Mouse (Mus musculus) embryonic fibroblast, embryonic 13.5 days (primary cell): Measurements from ENCODE around the gene Fryl. TPM values are rescaled to one million over a fixed set of nuclear protein-coding genes. Genes with fewer than 3 reads are reported as not detected.
A peak's percentile ranks its signal among the peaks of the same experiment; 100 is the strongest.

Experiments used
- H3K27ac ChIP-seq: 2 replicates; pipeline ENCODE4 v1.5.1; 2012; ENCODE audit warnings: low read length, control low read depth, inconsistent platforms; ENCODE audit not compliant: insufficient read depth
- H3K4me1 ChIP-seq: 2 replicates; pipeline ENCODE4 v1.6.1; 2011; ENCODE audit warnings: low read length; ENCODE audit not compliant: control insufficient read depth, insufficient read depth
- H3K4me3 ChIP-seq: 2 replicates; pipeline ENCODE4 v1.5.1; 2011; ENCODE audit warnings: mild to moderate bottlenecking, control low read depth, low read length; ENCODE audit not compliant: insufficient read depth
- CTCF ChIP-seq: IDR thresholded peaks from 2 replicates; pipeline ENCODE4 v1.5.1; 2011; ENCODE audit warnings: mild to moderate bottlenecking, control low read depth, low read length, moderate library complexity, borderline replicate concordance; ENCODE audit not compliant: insufficient read depth
- POLR2A ChIP-seq: IDR thresholded peaks from 2 replicates; pipeline ENCODE4 v1.6.1; 2011; ENCODE audit warnings: low read depth, mild to moderate bottlenecking, control low read depth, low read length, moderate library complexity
- polyA plus RNA-seq: library from polyadenylated mRNA; stranded (reverse); fragments of >200 nt; gene quantifications from 2 replicates; pipeline ENCODE4 v1.2.4, GENCODE M21; 2011; ENCODE audit warnings: low read depth; ENCODE audit not compliant: missing spikeins, insufficient read length

The Fryl gene
- polyA plus RNA-seq = 55.5 and 59.2 TPM in 2 replicates

- Histone ChIP-seq H3K27ac (peak within 1 kb of the TSS; percentile 70), H3K4me3 (peak within 1 kb of the TSS; percentile 88), H3K4me1 (no peaks in the 10 kb centered on the region; the same call in 1 of the 2 replicates)
- peak; percentile 59 for TF ChIP-seq POLR2A
- no peak for TF ChIP-seq CTCF
These were observed at the start of gene Fryl for GRCm38 (mm10) chr5:73256352-73257065. Gene Fryl (minus strand): TSS chr5:73256619.

GRCm38 (mm10) chr5:73304507-73304906 is 48.1 kb upstream of the Fryl start:
- H3K27ac ChIP-seq = no peak overlapping the region
- no peak overlapping the region for H3K4me3 ChIP-seq
- TF ChIP-seq CTCF (no peak), POLR2A (no peak)
- H3K4me1 ChIP-seq = 0 out of 2 replicates have a peak, but pooled peaks cover 4% of the 10 kb centered on the region

- Histone ChIP-seq H3K4me3 (no peak overlapping the region), H3K27ac (no peak overlapping the region), H3K4me1 (no peaks in the 10 kb centered on the region)
- TF ChIP-seq CTCF (no peak), POLR2A (no peak)
These were observed 45.3 kb upstream of the Fryl start for GRCm38 (mm10) chr5:73301601-73302307.

GRCm38 (mm10) chr5:73295916-73296315 is 39.5 kb upstream of the Fryl start:
- H3K4me1 ChIP-seq = no peaks in the 10 kb centered on the region
- no peak overlapping the region for H3K27ac ChIP-seq
- TF ChIP-seq POLR2A (no peak), CTCF (no peak)
- H3K4me3 ChIP-seq = no peak overlapping the region

- TF ChIP-seq POLR2A = no peak
- no peak for TF ChIP-seq CTCF
- Histone ChIP-seq H3K4me3 (no peak overlapping the region), H3K27ac (no peak overlapping the region), H3K4me1 (no peaks in the 10 kb centered on the region)
These were observed 38.6 kb upstream of the Fryl start for GRCm38 (mm10) chr5:73295016-73295415.

- no peak overlapping the region for H3K27ac ChIP-seq
- H3K4me1 ChIP-seq = peaks cover 5% of the 10 kb centered on the region
- H3K4me3 ChIP-seq = peak overlapping the region; percentile 95
- TF ChIP-seq CTCF (no peak), POLR2A (no peak)
These were observed 37.0 kb upstream of the Fryl start for GRCm38 (mm10) chr5:73293458-73293827.

- H3K4me1 ChIP-seq = peaks cover 5% of the 10 kb centered on the region
- H3K27ac ChIP-seq = peak within 1 kb of the TSS; percentile 19
- peak within 1 kb of the TSS; percentile 95 for H3K4me3 ChIP-seq
- TF ChIP-seq CTCF = no peak
- peak; percentile 81 for TF ChIP-seq POLR2A
These were observed 36.4 kb upstream of the Fryl start, which contains the start of gene Ociad1 for GRCm38 (mm10) chr5:73292502-73293457. Gene Ociad1 (plus strand): TSS chr5:73292784.

- Histone ChIP-seq H3K4me3 (no peak overlapping the region), H3K27ac (peak overlapping the region; percentile 84; the same call in 1 of the 2 replicates), H3K4me1 (peaks cover 5% of the 10 kb centered on the region)
- no peak for TF ChIP-seq POLR2A
These were observed 33.5 kb upstream of the Fryl start for GRCm38 (mm10) chr5:73289900-73290299.

GRCm38 (mm10) chr5:73286603-73287002 is 30.2 kb upstream of the Fryl start:
- TF ChIP-seq CTCF (no peak), POLR2A (no peak)
- no peak overlapping the region for H3K4me3 ChIP-seq

GRCm38 (mm10) chr5:73285470-73285978 is 29.1 kb upstream of the Fryl start:
- TF ChIP-seq POLR2A (no peak), CTCF (no peak)
- Histone ChIP-seq H3K27ac (no peak overlapping the region), H3K4me3 (no peak overlapping the region)

More at GRCm38 (mm10) chr5:73286603-73287002, 30.2 kb upstream of the Fryl start:
- Histone ChIP-seq H3K4me1 (peaks cover 5% of the 10 kb centered on the region), H3K27ac (peak overlapping the region; percentile 1; the same call in 1 of the 2 replicates)

More at GRCm38 (mm10) chr5:73285470-73285978, 29.1 kb upstream of the Fryl start:
- peaks cover 5% of the 10 kb centered on the region for H3K4me1 ChIP-seq
